Comparison of ENCODE assay signal across 11 mouse cellular contexts in the genomic region with DNA sequence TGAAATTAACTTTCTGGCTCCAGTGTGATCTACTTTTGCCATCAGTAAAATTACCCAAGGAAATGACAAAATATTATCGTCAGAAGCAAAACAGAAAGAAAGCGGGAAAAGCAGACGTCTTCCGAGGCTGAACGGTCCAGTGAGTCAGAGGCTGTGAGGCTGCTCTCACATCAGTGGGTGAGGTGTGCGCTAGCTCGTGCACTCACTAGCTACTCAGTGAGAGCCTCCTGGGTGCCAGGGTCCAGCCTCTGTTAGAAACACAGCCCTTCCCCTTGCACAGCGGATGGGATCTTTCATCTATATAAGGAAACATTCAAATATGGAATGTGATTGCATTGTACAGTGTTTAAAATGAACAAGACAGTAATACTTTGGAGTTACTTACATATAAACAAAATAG.
"Had no signal": no experiment of that assay in that cellular context is flagged by ENCODE, and none has a peak within 500 bp of the region (broad histone marks: within the 10 kb centered on the region; RNA-seq: fewer than 3 reads in every experiment).

No protein-coding gene starts in this region.

- H3K36me3 ChIP-seq: limb, embryonic 15.5 days; liver, embryonic 12.5 days; lung, embryonic 15.5 days; midbrain, embryonic 13.5 days; neural tube, embryonic 15.5 days had no signal

- H3K4me1 ChIP-seq: liver, embryonic 12.5 days had no signal

- DNase-seq: layer of hippocampus, adult 9-11 months; layer of hippocampus, postnatal 36 days; right cerebral cortex, adult 18-20 months; right cerebral cortex, postnatal 25 days; thymus, postnatal 4 days had no signal

- H3K27ac ChIP-seq: kidney, postnatal 0 days; limb, embryonic 15.5 days; liver, embryonic 12.5 days; lung, embryonic 15.5 days; midbrain, embryonic 13.5 days; neural tube, embryonic 15.5 days had no signal

- H3K4me2 ChIP-seq: limb, embryonic 15.5 days; liver, embryonic 12.5 days; lung, embryonic 15.5 days; midbrain, embryonic 13.5 days; neural tube, embryonic 15.5 days had no signal

- H3K9me3 ChIP-seq: limb, embryonic 15.5 days; liver, embryonic 12.5 days; lung, embryonic 15.5 days; midbrain, embryonic 13.5 days; neural tube, embryonic 15.5 days had no signal

- H3K9ac ChIP-seq: limb, embryonic 15.5 days; liver, embryonic 12.5 days; lung, embryonic 15.5 days; midbrain, embryonic 13.5 days; neural tube, embryonic 15.5 days had no signal

- H3K4me3 ChIP-seq: limb, embryonic 15.5 days; liver, embryonic 12.5 days; lung, embryonic 15.5 days; midbrain, embryonic 13.5 days; neural tube, embryonic 15.5 days had no signal

- H3K27me3 ChIP-seq: limb, embryonic 15.5 days; liver, embryonic 12.5 days; lung, embryonic 15.5 days; midbrain, embryonic 13.5 days; neural tube, embryonic 15.5 days had no signal

- ATAC-seq: liver, embryonic 12.5 days; midbrain, embryonic 13.5 days had no signal
